Mouse (Mus musculus): Measurements from ENCODE around the gene Itga4. TPM values are rescaled to one million over a fixed set of nuclear protein-coding genes. Genes with fewer than 3 reads are reported as not detected.

The Itga4 gene
- polyA plus RNA-seq, 1 experiment: 1.6 TPM

GRCm38 (mm10) chr2:79378346-79379086 lies 123.3 kb downstream of the Itga4 start:
- Histone ChIP-seq H3K27me3 (replicated peaks) (peaks cover 3% of the 10 kb centered on the region), H3K4me3 (replicated peaks) (no peak overlapping the region), H3K9me3 (no peaks in the 10 kb centered on the region), H3K36me3 (replicated peaks; ENCODE audit: low read length) (no peaks in the 10 kb centered on the region), H3K4me1 (no peaks in the 10 kb centered on the region)
- TF ChIP-seq FLI1 (IDR thresholded peaks at IDR 0.05; ENCODE audit: low read length) (no peak), GATA1 (IDR thresholded peaks at IDR 0.05; ENCODE audit: borderline replicate concordance, low read length) (no peak)

GRCm38 (mm10) chr2:79379087-79380041 lies 124.1 kb downstream of the Itga4 start:
- no peaks in the 10 kb centered on the region for H3K36me3 ChIP-seq (replicated peaks; ENCODE audit: low read length)
- TF ChIP-seq FLI1 (IDR thresholded peaks at IDR 0.05; ENCODE audit: low read length): no peak
- no peak for TF ChIP-seq GATA1 (IDR thresholded peaks at IDR 0.05; ENCODE audit: borderline replicate concordance, low read length)
- H3K9me3 ChIP-seq: no peaks in the 10 kb centered on the region
- no peaks in the 10 kb centered on the region for H3K4me1 ChIP-seq
- H3K27me3 ChIP-seq (replicated peaks): peaks cover 3% of the 10 kb centered on the region
- H3K4me3 ChIP-seq (replicated peaks): no peak overlapping the region

Other genes starting within 250 kb of the Itga4 start
- gene Neurod1, start 201.3 kb downstream of the Itga4 start, polyA plus RNA-seq (2012; ENCODE audit: insufficient read depth, low replicate concordance): not detected in 2 replicates
- not detected in 2 replicates for gene Cerkl, start 201.4 kb downstream of the Itga4 start, polyA plus RNA-seq (2012; ENCODE audit: insufficient read depth, low replicate concordance)